Mouse (Mus musculus) midbrain, embryonic 16.5 days (tissue): ENCODE measurements around the gene Lysmd2. TPM values are rescaled to one million over a fixed set of nuclear protein-coding genes. Genes with fewer than 3 reads are reported as not detected.
"Not testable (repeated sequence)": the region's sequence is repeated elsewhere in the genome, so short reads cannot be mapped to it uniquely, and the experiment has no call there.

Experiments used
- ATAC-seq: fragments of 200-750 bp; cut with Nextera tagmentation; 2 replicates; pipeline ENCODE4 v1.8.0; 2017; ENCODE audit warnings: moderate TSS enrichment
- H3K27ac ChIP-seq: fragments of 300-500 bp; sonication (generic); 2 replicates; pipeline ENCODE4 v1.5.1; 2014; ENCODE audit warnings: mild to moderate bottlenecking, low read length, mixed read lengths
- H3K27me3 ChIP-seq: fragments of 300-500 bp; sonication (generic); 2 replicates; pipeline ENCODE4 v1.6.1; 2014; ENCODE audit warnings: low read depth, low read length, mixed read lengths; ENCODE audit not compliant: control insufficient read depth, insufficient read depth
- H3K36me3 ChIP-seq: fragments of 300-500 bp; sonication (generic); 2 replicates; pipeline ENCODE4 v1.6.1; 2014; ENCODE audit warnings: mild to moderate bottlenecking, low read length, moderate library complexity, mixed read lengths; ENCODE audit not compliant: control insufficient read depth, insufficient read depth
- H3K4me1 ChIP-seq: fragments of 300-500 bp; sonication (generic); 2 replicates; pipeline ENCODE4 v1.6.1; 2014; ENCODE audit warnings: mild to moderate bottlenecking, low read length, mixed read lengths; ENCODE audit not compliant: control insufficient read depth, insufficient read depth
- H3K4me2 ChIP-seq: fragments of 300-500 bp; sonication (generic); 2 replicates; pipeline ENCODE4 v1.6.1; 2014; ENCODE audit warnings: mild to moderate bottlenecking, low read length, mixed read lengths
- H3K4me3 ChIP-seq: fragments of 300-500 bp; sonication (generic); 2 replicates; pipeline ENCODE4 v1.5.1; 2014; ENCODE audit warnings: low read depth, mild to moderate bottlenecking, low read length, moderate library complexity, mixed read lengths
- H3K9ac ChIP-seq: fragments of 300-500 bp; sonication (generic); 2 replicates; pipeline ENCODE4 v1.6.1; 2014; ENCODE audit warnings: low read depth, low read length, mixed read lengths
- H3K9me3 ChIP-seq: fragments of 300-500 bp; sonication (generic); replicated peaks from 2 replicates; pipeline ENCODE4 v1.6.1; 2014; ENCODE audit warnings: mild to moderate bottlenecking, low read length, mixed read lengths; ENCODE audit not compliant: control insufficient read depth, poor library complexity, severe bottlenecking
- WGBS: fragments of 180-500 bp; shearing (Covaris S2); extraction: QIAGEN DNeasy Blood & Tissue Kit; methylation state at CpG from one replicate; pipeline ENCODE4 v1.1.7; 2014; 5-methylcytosine and 5-hydroxymethylcytosine counted together
- polyA plus RNA-seq: library from polyadenylated mRNA; unstranded; fragments of >200 nt; fragmentation: Nextera tagmentation; extraction: Ambion mirVana; gene quantifications from 2 replicates; pipeline ENCODE4 v1.2.1, GENCODE M21; 2015

Gene Lysmd2
- polyA plus RNA-seq, 1 experiment from 2014 or later: 33.9 TPM

GRCm38 (mm10) chr9:75619761-75620160, 5.8 kb upstream of the Lysmd2 start:
- H3K4me1 ChIP-seq, H3K4me2 ChIP-seq, H3K27ac ChIP-seq, H3K27me3 ChIP-seq, H3K4me3 ChIP-seq, ATAC-seq, H3K9me3 ChIP-seq, H3K9ac ChIP-seq, H3K36me3 ChIP-seq: not testable (repeated sequence)
- 91% methylated on average over 2 of the region's 2 CpGs for WGBS

- WGBS: 91% methylated on average over 3 of the region's 3 CpGs
- Histone ChIP-seq H3K9ac (no peak overlapping the region), H3K27ac (no peak overlapping the region), H3K4me2 (no peak overlapping the region), H3K36me3 (no peaks in the 10 kb centered on the region), H3K27me3 (no peaks in the 10 kb centered on the region; the same call in 1 of the 2 replicates), H3K4me3 (no peak overlapping the region), H3K9me3 (no peaks in the 10 kb centered on the region), H3K4me1 (peaks cover 5% of the 10 kb centered on the region; the same call in 1 of the 2 replicates)
- no peak for ATAC-seq
Observed at GRCm38 (mm10) chr9:75621428-75621827, 4.1 kb upstream of the Lysmd2 start.

- WGBS: 13% methylated on average over 18 of the region's 18 CpGs
- H3K4me3 ChIP-seq: peak overlapping the region; percentile 75
- peak overlapping the region; percentile 97 for H3K27ac ChIP-seq
- no peaks in the 10 kb centered on the region; the same call in 1 of the 2 replicates for H3K27me3 ChIP-seq
- H3K36me3 ChIP-seq: no peaks in the 10 kb centered on the region
- H3K4me2 ChIP-seq: peak overlapping the region; percentile 87
- ATAC-seq: peak; percentile 43
- H3K4me1 ChIP-seq: peaks cover 5% of the 10 kb centered on the region; the same call in 1 of the 2 replicates
- peak overlapping the region; percentile 96 for H3K9ac ChIP-seq
- no peaks in the 10 kb centered on the region for H3K9me3 ChIP-seq
Observed at GRCm38 (mm10) chr9:75624983-75625555, 472 bp upstream of the Lysmd2 start.

- no peak for ATAC-seq
- Histone ChIP-seq H3K36me3 (no peaks in the 10 kb centered on the region), H3K9ac (peak overlapping the region; percentile 96), H3K4me1 (peaks cover 5% of the 10 kb centered on the region; the same call in 1 of the 2 replicates), H3K9me3 (no peaks in the 10 kb centered on the region), H3K4me2 (peak overlapping the region; percentile 87), H3K27me3 (no peaks in the 10 kb centered on the region; the same call in 1 of the 2 replicates), H3K27ac (peak overlapping the region; percentile 97), H3K4me3 (peak overlapping the region; percentile 75)
- WGBS: under 1% methylated on average over 14 of the region's 14 CpGs
Observed at GRCm38 (mm10) chr9:75626308-75626604, 715 bp downstream of the Lysmd2 start.

- no peak for ATAC-seq
- 83% methylated on average over 8 of the region's 8 CpGs for WGBS
- no peaks in the 10 kb centered on the region for H3K9me3 ChIP-seq
- no peaks in the 10 kb centered on the region for H3K27me3 ChIP-seq
- peaks cover 4% of the 10 kb centered on the region; the same call in 1 of the 2 replicates for H3K4me1 ChIP-seq
- no peak overlapping the region for H3K9ac ChIP-seq
- no peak overlapping the region for H3K27ac ChIP-seq
- no peak overlapping the region for H3K4me3 ChIP-seq
- peaks cover 4% of the 10 kb centered on the region; the same call in 1 of the 2 replicates for H3K36me3 ChIP-seq
- H3K4me2 ChIP-seq: no peak overlapping the region
Observed at GRCm38 (mm10) chr9:75630823-75631454, 5.4 kb downstream of the Lysmd2 start.

GRCm38 (mm10) chr9:75632111-75632510, 6.6 kb downstream of the Lysmd2 start:
- Histone ChIP-seq H3K4me1 (peaks cover 4% of the 10 kb centered on the region; the same call in 1 of the 2 replicates), H3K27me3 (no peaks in the 10 kb centered on the region), H3K4me3 (no peak overlapping the region), H3K9ac (0 out of 2 replicates have a peak overlapping the region, but pooled peaks have one; percentile 25), H3K4me2 (no peak overlapping the region), H3K27ac (peak overlapping the region; percentile 53), H3K36me3 (peaks cover 4% of the 10 kb centered on the region; the same call in 1 of the 2 replicates), H3K9me3 (no peaks in the 10 kb centered on the region)
- WGBS: 37% methylated on average over 10 of the region's 10 CpGs
- ATAC-seq: peak; percentile 43; the same call in 1 of the 2 replicates

- H3K27me3 ChIP-seq: no peaks in the 10 kb centered on the region
- H3K27ac ChIP-seq: peak overlapping the region; percentile 53
- H3K9ac ChIP-seq: no peak overlapping the region
- H3K9me3 ChIP-seq: no peaks in the 10 kb centered on the region
- H3K4me2 ChIP-seq: no peak overlapping the region
- H3K36me3 ChIP-seq: peaks cover 7% of the 10 kb centered on the region; the same call in 1 of the 2 replicates
- H3K4me1 ChIP-seq: peaks cover 4% of the 10 kb centered on the region; the same call in 1 of the 2 replicates
- 16% methylated on average over 1 of the region's 1 CpGs for WGBS
- H3K4me3 ChIP-seq: no peak overlapping the region
- peak; percentile 36; the same call in 1 of the 2 replicates for ATAC-seq
Observed at GRCm38 (mm10) chr9:75632902-75633301, 7.4 kb downstream of the Lysmd2 start.

GRCm38 (mm10) chr9:75633603-75634002, 8.1 kb downstream of the Lysmd2 start:
- peaks cover 4% of the 10 kb centered on the region; the same call in 1 of the 2 replicates for H3K4me1 ChIP-seq
- no peaks in the 10 kb centered on the region for H3K9me3 ChIP-seq
- no peak overlapping the region for H3K27ac ChIP-seq
- no peak overlapping the region for H3K9ac ChIP-seq
- no peaks in the 10 kb centered on the region for H3K27me3 ChIP-seq
- H3K36me3 ChIP-seq: peaks cover 7% of the 10 kb centered on the region; the same call in 1 of the 2 replicates
- no peak overlapping the region for H3K4me2 ChIP-seq
- 92% methylated on average over 8 of the region's 8 CpGs for WGBS
- no peak overlapping the region for H3K4me3 ChIP-seq
- no peak for ATAC-seq

GRCm38 (mm10) chr9:75634226-75634625, 8.7 kb downstream of the Lysmd2 start:
- 86% methylated on average over 4 of the region's 4 CpGs for WGBS
- H3K9me3 ChIP-seq: no peaks in the 10 kb centered on the region
- no peak overlapping the region for H3K4me2 ChIP-seq

More at GRCm38 (mm10) chr9:75634226-75634625, 8.7 kb downstream of the Lysmd2 start:
- no peak for ATAC-seq
- Histone ChIP-seq H3K36me3 (peaks cover 7% of the 10 kb centered on the region; the same call in 1 of the 2 replicates), H3K9ac (no peak overlapping the region), H3K27ac (no peak overlapping the region), H3K4me3 (no peak overlapping the region), H3K27me3 (no peaks in the 10 kb centered on the region), H3K4me1 (peaks cover 4% of the 10 kb centered on the region; the same call in 1 of the 2 replicates)
